Mouse (Mus musculus) liver, embryonic 15.5 days (tissue): ENCODE measurements around the gene Rab11fip4. TPM values are rescaled to one million over a fixed set of nuclear protein-coding genes. Genes with fewer than 3 reads are reported as not detected.

Experiments used
- ATAC-seq: fragments of 200-750 bp; cut with Nextera tagmentation; 2 replicates; pipeline ENCODE4 v1.8.0; 2017; ENCODE audit warnings: moderate number of reproducible peaks, mild to moderate bottlenecking, moderate library complexity; ENCODE audit not compliant: insufficient read depth
- H3K27ac ChIP-seq: fragments of 300-500 bp; sonication (generic); replicated peaks from 2 replicates; pipeline ENCODE4 v1.5.1; 2015; ENCODE audit warnings: mild to moderate bottlenecking, inconsistent platforms
- H3K27me3 ChIP-seq: fragments of 300-500 bp; sonication (generic); 2 replicates; pipeline ENCODE4 v1.6.1; 2015; ENCODE audit warnings: mild to moderate bottlenecking, inconsistent platforms
- H3K36me3 ChIP-seq: fragments of 300-500 bp; sonication (generic); replicated peaks from 2 replicates; pipeline ENCODE4 v1.6.1; 2015; ENCODE audit warnings: moderate library complexity, mild to moderate bottlenecking, inconsistent platforms
- H3K4me1 ChIP-seq: fragments of 300-500 bp; sonication (generic); replicated peaks from 2 replicates; pipeline ENCODE4 v1.6.1; 2015; ENCODE audit warnings: inconsistent platforms
- H3K4me2 ChIP-seq: fragments of 300-500 bp; sonication (generic); 2 replicates; pipeline ENCODE4 v1.6.1; 2015; ENCODE audit warnings: moderate library complexity, mild to moderate bottlenecking, inconsistent platforms
- H3K4me3 ChIP-seq: fragments of 300-500 bp; sonication (generic); replicated peaks from 2 replicates; pipeline ENCODE4 v1.5.1; 2015; ENCODE audit warnings: mild to moderate bottlenecking, inconsistent platforms
- H3K9ac ChIP-seq: fragments of 300-500 bp; sonication (generic); 2 replicates; pipeline ENCODE4 v1.6.1; 2015; ENCODE audit warnings: moderate library complexity, mild to moderate bottlenecking, inconsistent platforms
- H3K9me3 ChIP-seq: fragments of 300-500 bp; sonication (generic); replicated peaks from 2 replicates; pipeline ENCODE4 v1.6.1; 2016; ENCODE audit warnings: inconsistent platforms
- WGBS: fragments of 180-500 bp; shearing (Covaris S2); methylation state at CpG from one replicate; pipeline ENCODE4 v1.1.7; 2015; ENCODE audit warnings: mixed read lengths; ENCODE audit not compliant: insufficient replicate concordance; 5-methylcytosine and 5-hydroxymethylcytosine counted together
- polyA plus RNA-seq: library from polyadenylated mRNA; unstranded; fragments of >200 nt; fragmentation: Nextera tagmentation; extraction: Ambion mirVana; gene quantifications from 2 replicates; pipeline ENCODE4 v1.2.1, GENCODE M21; 2015

Gene Rab11fip4
- polyA plus RNA-seq, 1 experiment from 2014 or later = 1.1 TPM

DNA sequence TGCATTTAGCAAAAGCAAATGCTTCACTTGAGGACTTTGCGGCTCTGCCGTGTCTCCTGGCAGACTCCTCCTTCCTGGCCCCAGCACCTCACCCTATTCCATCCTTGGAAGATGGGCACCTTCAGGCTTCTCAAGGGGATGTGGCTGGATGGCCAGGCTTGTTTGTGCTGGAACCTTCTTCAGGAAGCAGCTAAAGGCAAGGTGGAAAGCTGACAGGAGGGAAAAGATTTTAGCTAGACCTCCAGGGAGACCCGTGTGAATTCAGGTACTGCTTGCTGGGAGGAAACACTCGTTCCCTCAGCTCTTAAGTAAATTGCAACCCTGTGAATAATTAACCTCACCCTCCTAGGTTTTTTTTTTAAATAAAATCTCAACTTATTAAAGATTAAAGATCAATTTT is 122.7 kb downstream of the Rab11fip4 start:
- H3K9ac ChIP-seq = no peak overlapping the region

GRCm38 (mm10) chr11:79714082-79714742 is 123.2 kb downstream of the Rab11fip4 start:
- H3K27ac ChIP-seq = no peak overlapping the region

More for the DNA sequence above, 122.7 kb downstream of the Rab11fip4 start:
- 0 out of 2 replicates have a peak overlapping the region, but pooled peaks have one; percentile 15 for H3K4me2 ChIP-seq
- no peaks in the 10 kb centered on the region for H3K36me3 ChIP-seq
- ATAC-seq = no peak
- peaks cover 34% of the 10 kb centered on the region for H3K4me1 ChIP-seq
- WGBS = 43% methylated on average over 4 of the region's 4 CpGs
- H3K27ac ChIP-seq = no peak overlapping the region
- H3K27me3 ChIP-seq = peaks cover 67% of the 10 kb centered on the region
- H3K9me3 ChIP-seq = no peaks in the 10 kb centered on the region
- no peak overlapping the region for H3K4me3 ChIP-seq

GRCm38 (mm10) chr11:79714743-79715110 is 123.7 kb downstream of the Rab11fip4 start:
- no peak overlapping the region for H3K4me2 ChIP-seq
- H3K9me3 ChIP-seq = no peaks in the 10 kb centered on the region
- H3K27ac ChIP-seq = no peak overlapping the region
- peaks cover 57% of the 10 kb centered on the region for H3K27me3 ChIP-seq
- ATAC-seq = no peak
- H3K9ac ChIP-seq = no peak overlapping the region
- no peaks in the 10 kb centered on the region for H3K36me3 ChIP-seq
- no peak overlapping the region for H3K4me3 ChIP-seq
- 61% methylated on average over 6 of the region's 6 CpGs for WGBS
- peaks cover 34% of the 10 kb centered on the region for H3K4me1 ChIP-seq

More at GRCm38 (mm10) chr11:79714082-79714742, 123.2 kb downstream of the Rab11fip4 start:
- Histone ChIP-seq H3K4me3 (no peak overlapping the region), H3K27me3 (peaks cover 62% of the 10 kb centered on the region), H3K9ac (no peak overlapping the region), H3K4me2 (peak overlapping the region; percentile 10), H3K9me3 (no peaks in the 10 kb centered on the region), H3K36me3 (no peaks in the 10 kb centered on the region), H3K4me1 (peaks cover 34% of the 10 kb centered on the region)
- ATAC-seq = no peak
- 53% methylated on average over 13 of the region's 13 CpGs for WGBS

- Histone ChIP-seq H3K4me2 (no peak overlapping the region), H3K27me3 (peaks cover 51% of the 10 kb centered on the region), H3K4me1 (peaks cover 34% of the 10 kb centered on the region), H3K9ac (no peak overlapping the region), H3K36me3 (no peaks in the 10 kb centered on the region), H3K4me3 (no peak overlapping the region), H3K27ac (no peak overlapping the region), H3K9me3 (no peaks in the 10 kb centered on the region)
- 63% methylated on average over 8 of the region's 8 CpGs for WGBS
- no peak for ATAC-seq
Measured at GRCm38 (mm10) chr11:79715316-79715715, 124.3 kb downstream of the Rab11fip4 start.

DNA sequence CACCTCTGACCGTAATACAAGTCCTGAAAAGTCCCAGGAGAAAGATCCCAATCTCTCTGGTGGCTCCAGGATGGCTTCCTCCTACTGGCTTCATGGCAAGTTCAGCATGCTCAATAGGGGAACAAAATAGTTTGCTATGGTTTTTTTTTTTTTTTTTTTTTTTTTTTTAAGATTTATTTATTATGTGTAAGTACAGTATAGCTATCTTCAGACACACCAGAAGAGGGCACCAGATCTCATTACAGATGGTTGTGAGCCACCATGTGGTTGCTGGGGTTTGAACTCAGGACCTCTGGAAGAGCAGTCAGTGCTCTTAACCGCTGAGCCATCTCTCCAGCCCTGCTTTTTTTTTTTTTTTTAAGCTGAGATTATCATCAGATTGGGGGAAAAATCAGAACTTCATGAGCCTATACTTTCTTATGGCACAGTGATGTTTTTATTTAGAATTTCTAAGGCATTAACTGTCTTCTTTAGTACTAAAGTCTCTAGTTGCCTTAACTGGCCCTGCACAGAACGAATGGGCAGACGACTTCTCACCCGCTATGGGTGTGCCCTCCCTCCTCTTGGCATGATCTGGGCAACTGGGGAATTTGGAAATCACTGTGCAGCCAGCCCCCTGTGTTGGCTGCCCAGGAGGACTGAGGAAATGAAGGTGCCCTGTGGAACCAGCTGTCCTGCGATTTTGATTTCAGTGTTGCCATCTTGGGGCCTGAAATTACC is 124.9 kb downstream of the Rab11fip4 start:
- no peak overlapping the region for H3K4me2 ChIP-seq
- peaks cover 28% of the 10 kb centered on the region for H3K4me1 ChIP-seq
- no peak overlapping the region for H3K4me3 ChIP-seq
- WGBS = 70% methylated on average over 6 of the region's 6 CpGs
- no peak for ATAC-seq
- H3K27ac ChIP-seq = no peak overlapping the region
- H3K36me3 ChIP-seq = no peaks in the 10 kb centered on the region
- no peak overlapping the region for H3K9ac ChIP-seq
- H3K27me3 ChIP-seq = peaks cover 45% of the 10 kb centered on the region
- H3K9me3 ChIP-seq = no peaks in the 10 kb centered on the region

DNA sequence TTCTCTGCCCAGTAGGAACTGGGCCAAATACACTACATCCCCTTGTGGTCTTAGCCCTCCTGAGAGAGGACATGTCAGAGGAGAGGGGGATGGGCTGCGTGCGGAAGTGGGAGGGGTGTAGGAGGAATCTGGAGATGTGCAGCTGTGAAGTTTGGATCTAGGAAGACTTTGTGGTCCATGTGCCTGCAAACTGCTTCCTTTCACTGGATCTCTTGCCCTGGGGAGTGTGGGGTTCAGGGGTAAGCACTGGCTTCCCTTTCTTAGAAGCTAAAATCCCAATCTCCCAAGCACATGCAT is 125.4 kb downstream of the Rab11fip4 start:
- H3K4me3 ChIP-seq = no peak overlapping the region
- H3K4me1 ChIP-seq = peaks cover 23% of the 10 kb centered on the region
- no peak for ATAC-seq
- peaks cover 40% of the 10 kb centered on the region for H3K27me3 ChIP-seq
- H3K36me3 ChIP-seq = no peaks in the 10 kb centered on the region
- no peaks in the 10 kb centered on the region for H3K9me3 ChIP-seq
- no peak overlapping the region for H3K4me2 ChIP-seq
- no peak overlapping the region for H3K9ac ChIP-seq
- 37% methylated on average over 2 of the region's 2 CpGs for WGBS
- H3K27ac ChIP-seq = no peak overlapping the region

DNA sequence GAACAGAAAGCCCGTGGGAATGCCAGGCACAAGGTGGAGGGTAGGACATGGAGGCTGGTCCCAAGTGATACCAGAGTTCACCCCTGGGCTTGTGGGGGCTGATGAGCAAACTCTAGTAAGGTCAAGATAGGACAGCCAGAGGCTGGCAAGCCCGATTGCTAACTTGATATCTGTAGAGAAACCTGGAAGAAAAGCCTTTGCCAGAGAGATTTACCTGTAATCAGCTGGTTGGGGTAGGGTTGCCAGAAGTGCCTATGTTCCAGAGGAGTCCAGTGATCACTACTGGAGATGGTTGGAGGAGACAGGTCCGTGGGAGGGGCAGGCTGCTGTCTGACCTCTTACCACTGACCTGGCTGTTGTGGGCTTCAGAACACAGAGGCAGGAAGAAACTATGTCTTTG is 126.3 kb downstream of the Rab11fip4 start:
- ATAC-seq = no peak
- peaks cover 31% of the 10 kb centered on the region for H3K27me3 ChIP-seq
- no peak overlapping the region for H3K9ac ChIP-seq
- H3K4me3 ChIP-seq = no peak overlapping the region
- H3K9me3 ChIP-seq = no peaks in the 10 kb centered on the region
- no peak overlapping the region for H3K27ac ChIP-seq
- no peak overlapping the region for H3K4me2 ChIP-seq
- H3K4me1 ChIP-seq = peaks cover 14% of the 10 kb centered on the region; the same call in 1 of the 2 replicates
- H3K36me3 ChIP-seq = no peaks in the 10 kb centered on the region
- WGBS = 48% methylated on average over 3 of the region's 3 CpGs

DNA sequence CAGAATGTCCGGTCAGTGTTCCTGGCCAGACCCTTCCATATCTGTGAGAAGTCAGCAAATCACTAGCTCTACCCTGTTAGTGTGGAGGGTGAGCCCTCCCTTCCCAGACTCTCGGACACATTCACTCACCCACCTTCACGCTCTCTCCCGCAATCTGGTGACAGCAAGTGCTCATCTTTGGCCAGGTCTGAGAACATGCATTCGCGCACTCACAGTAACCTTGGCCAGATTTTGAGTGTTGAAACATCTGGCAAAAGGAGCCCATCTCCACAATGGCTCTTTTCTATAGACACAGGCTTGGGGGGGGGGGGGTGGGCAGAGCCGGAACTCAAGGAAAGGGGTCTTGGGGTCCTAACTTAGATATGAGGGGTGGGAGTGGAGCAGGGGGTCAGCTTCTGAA is 126.8 kb downstream of the Rab11fip4 start:
- Histone ChIP-seq H3K27ac (no peak overlapping the region), H3K9me3 (no peaks in the 10 kb centered on the region), H3K36me3 (no peaks in the 10 kb centered on the region), H3K9ac (no peak overlapping the region), H3K4me3 (no peak overlapping the region), H3K4me2 (no peak overlapping the region), H3K4me1 (peaks cover 14% of the 10 kb centered on the region; the same call in 1 of the 2 replicates), H3K27me3 (peaks cover 26% of the 10 kb centered on the region)
- no peak for ATAC-seq
- 73% methylated on average over 7 of the region's 7 CpGs for WGBS

DNA sequence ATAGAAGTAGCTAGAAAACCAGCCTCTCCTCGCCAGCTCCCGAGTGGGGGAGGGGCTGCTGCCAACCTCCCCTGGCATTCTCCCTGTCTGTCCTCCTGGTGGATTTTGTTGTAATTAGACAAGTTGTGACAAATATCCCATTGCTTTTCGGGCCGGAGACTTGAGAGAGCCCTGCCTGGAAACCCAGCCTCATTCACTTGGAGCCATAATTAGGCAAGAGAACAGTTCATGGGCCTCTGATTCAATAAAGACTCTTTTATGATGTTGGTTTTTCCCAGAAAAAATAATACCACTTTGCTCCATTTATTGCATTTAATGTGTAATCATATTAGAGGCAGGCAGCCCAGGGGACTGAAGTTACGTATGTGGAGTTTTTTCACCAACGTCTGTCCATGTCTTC is 127.2 kb downstream of the Rab11fip4 start:
- H3K9ac ChIP-seq = no peak overlapping the region
- H3K4me3 ChIP-seq = no peak overlapping the region
- no peak overlapping the region for H3K4me2 ChIP-seq
- H3K27me3 ChIP-seq = peaks cover 22% of the 10 kb centered on the region
- peaks cover 13% of the 10 kb centered on the region; the same call in 1 of the 2 replicates for H3K4me1 ChIP-seq
- no peak overlapping the region for H3K27ac ChIP-seq
- no peak for ATAC-seq
- no peaks in the 10 kb centered on the region for H3K9me3 ChIP-seq
- no peaks in the 10 kb centered on the region for H3K36me3 ChIP-seq
- 66% methylated on average over 6 of the region's 6 CpGs for WGBS

DNA sequence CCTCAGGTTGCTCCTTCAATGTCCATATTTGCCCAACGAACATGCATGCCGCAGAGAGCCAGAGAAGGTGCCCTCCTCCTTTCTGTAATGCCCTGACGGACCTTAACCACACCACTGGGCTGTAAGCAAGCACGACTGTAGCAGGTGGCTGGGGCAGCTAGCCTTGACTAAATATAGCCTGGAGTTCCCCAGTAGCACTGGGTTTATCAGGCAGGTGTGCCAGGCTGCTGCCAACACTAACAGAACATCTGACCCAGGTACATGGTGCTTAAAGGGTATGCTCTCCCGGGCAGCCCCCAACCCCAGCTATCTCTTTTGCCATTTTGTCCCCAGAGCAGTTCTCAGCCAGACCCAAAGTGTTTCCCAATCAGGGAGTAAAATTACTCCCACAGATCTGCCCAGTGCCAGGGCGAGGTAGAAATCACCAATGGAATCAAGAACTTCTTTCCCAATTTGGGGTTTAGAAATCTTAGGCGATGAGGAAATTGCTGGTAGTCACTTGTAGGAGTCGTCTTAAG is 127.9 kb downstream of the Rab11fip4 start:
- no peak overlapping the region for H3K27ac ChIP-seq
- H3K4me1 ChIP-seq = peaks cover 9% of the 10 kb centered on the region; the same call in 1 of the 2 replicates
- ATAC-seq = no peak
- no peak overlapping the region for H3K4me3 ChIP-seq
- WGBS = 60% methylated on average over 8 of the region's 8 CpGs
- no peaks in the 10 kb centered on the region for H3K9me3 ChIP-seq
- H3K9ac ChIP-seq = no peak overlapping the region
- no peak overlapping the region for H3K4me2 ChIP-seq
- no peaks in the 10 kb centered on the region for H3K36me3 ChIP-seq
- peaks cover 15% of the 10 kb centered on the region for H3K27me3 ChIP-seq

DNA sequence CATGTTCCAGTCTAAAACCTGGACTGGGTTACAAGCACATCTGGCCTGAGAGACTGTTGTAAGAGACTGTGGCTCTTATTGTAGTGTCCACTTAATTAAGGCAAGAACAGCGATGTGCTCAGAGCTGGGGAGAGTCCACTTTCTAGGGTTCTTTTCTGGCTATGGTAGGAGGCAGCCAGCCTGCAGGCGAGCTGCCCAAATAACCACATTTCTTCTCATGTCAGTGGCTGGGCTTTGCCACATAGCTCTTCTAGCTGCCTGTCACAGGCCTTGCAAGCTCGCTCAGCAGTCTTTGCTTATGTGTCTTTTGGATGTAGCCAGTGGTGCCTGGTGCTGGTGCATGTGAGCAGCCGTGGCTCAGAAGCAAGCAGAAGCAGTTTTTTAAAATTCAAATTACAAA is 129.7 kb downstream of the Rab11fip4 start:
- no peaks in the 10 kb centered on the region; the same call in 1 of the 2 replicates for H3K27me3 ChIP-seq
- no peak for ATAC-seq

More for the DNA sequence above, 129.7 kb downstream of the Rab11fip4 start:
- Histone ChIP-seq H3K4me2 (no peak overlapping the region), H3K9ac (no peak overlapping the region), H3K36me3 (no peaks in the 10 kb centered on the region), H3K27ac (no peak overlapping the region), H3K4me1 (peaks cover 4% of the 10 kb centered on the region; the same call in 1 of the 2 replicates), H3K9me3 (no peaks in the 10 kb centered on the region), H3K4me3 (no peak overlapping the region)
- 57% methylated on average over 4 of the region's 4 CpGs for WGBS
